Mouse (Mus musculus): Measurements from ENCODE around the gene Btbd11. TPM values are rescaled to one million over a fixed set of nuclear protein-coding genes. Genes with fewer than 3 reads are reported as not detected.

Btbd11 gene
- polyA plus RNA-seq, 1 experiment = 7.8 TPM

DNA sequence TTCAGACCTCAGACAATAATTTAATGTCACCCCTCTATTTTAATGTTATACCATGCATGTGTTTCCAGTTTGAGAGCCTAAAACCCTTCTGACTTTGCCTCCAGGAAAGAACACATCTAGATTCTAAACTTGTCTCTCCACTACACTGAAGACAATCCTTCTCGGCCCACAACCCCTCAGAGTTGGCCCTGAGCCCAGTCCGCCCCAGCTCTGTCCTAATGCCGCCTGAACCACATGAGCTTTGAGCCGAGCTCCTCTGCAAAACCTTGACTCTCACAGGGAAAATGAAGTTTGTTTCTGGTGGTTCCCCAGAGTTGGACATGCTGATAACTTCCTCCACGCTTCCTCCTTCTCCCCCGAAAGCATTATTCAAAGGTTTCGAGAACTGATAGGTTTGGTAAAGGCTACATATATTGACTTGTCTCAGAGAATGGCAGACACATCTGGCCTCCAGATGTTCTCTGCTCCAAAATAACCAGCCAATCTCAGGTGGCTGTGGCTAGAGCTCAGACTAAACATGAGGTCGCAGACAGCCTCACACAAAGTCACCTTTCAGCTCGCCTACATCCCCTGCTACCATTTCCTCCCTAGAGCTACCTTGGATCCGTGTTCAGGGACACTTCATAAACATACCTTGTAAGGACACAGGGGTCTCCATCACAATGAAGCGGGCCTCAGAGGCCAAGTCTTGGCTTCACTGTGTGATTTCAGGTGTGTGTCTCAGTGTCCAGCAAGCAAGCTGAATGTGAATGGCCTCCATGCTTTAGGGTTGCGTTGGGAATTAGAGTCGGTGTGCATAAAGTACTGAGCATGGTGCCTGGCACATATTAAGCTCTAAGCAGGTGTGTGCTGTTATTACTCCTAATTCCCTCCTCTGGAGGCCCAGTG, 130.9 kb downstream of the Btbd11 start:
- H3K36me3 ChIP-seq (ENCODE audit: control insufficient read depth, insufficient read depth, low read length) = no peaks in the 10 kb centered on the region
- H3K4me1 ChIP-seq (ENCODE audit: control insufficient read depth, insufficient read depth, insufficient read length) = no peaks in the 10 kb centered on the region
- H3K4me3 ChIP-seq (ENCODE audit: extremely low read depth, insufficient read depth, insufficient read length) = no peak overlapping the region
- WGBS = 43% methylated on average over 13 of the region's 13 CpGs
- H3K27ac ChIP-seq (ENCODE audit: insufficient read depth, low read length) = no peak overlapping the region
- no peak for DNase-seq (ENCODE audit: low read depth in 1 of 2, low spot score in 2 of 2)
- H3K27me3 ChIP-seq (ENCODE audit: control insufficient read depth, insufficient read depth, low read length) = no peaks in the 10 kb centered on the region
- no peak for TF ChIP-seq POLR2A (IDR thresholded peaks at IDR 0.05; ENCODE audit: low read depth, low read length)
- no peak for TF ChIP-seq CTCF (IDR thresholded peaks at IDR 0.05; ENCODE audit: extremely low read depth, insufficient read depth, insufficient read length, insufficient replicate concordance)

- no peak for TF ChIP-seq CTCF (IDR thresholded peaks at IDR 0.05; ENCODE audit: extremely low read depth, insufficient read depth, insufficient read length, insufficient replicate concordance)
- no peak for TF ChIP-seq POLR2A (IDR thresholded peaks at IDR 0.05; ENCODE audit: low read depth, low read length)
- Histone ChIP-seq H3K4me3 (ENCODE audit: extremely low read depth, insufficient read depth, insufficient read length) (no peak overlapping the region), H3K36me3 (ENCODE audit: control insufficient read depth, insufficient read depth, low read length) (no peaks in the 10 kb centered on the region), H3K27me3 (ENCODE audit: control insufficient read depth, insufficient read depth, low read length) (no peaks in the 10 kb centered on the region), H3K4me1 (ENCODE audit: control insufficient read depth, insufficient read depth, insufficient read length) (no peaks in the 10 kb centered on the region), H3K27ac (ENCODE audit: insufficient read depth, low read length) (no peak overlapping the region)
- WGBS = 71% methylated on average over 6 of the region's 6 CpGs
- DNase-seq (ENCODE audit: low read depth in 1 of 2, low spot score in 2 of 2) = no peak
Measured at GRCm38 (mm10) chr10:85518111-85518409, 131.4 kb downstream of the Btbd11 start.

DNA sequence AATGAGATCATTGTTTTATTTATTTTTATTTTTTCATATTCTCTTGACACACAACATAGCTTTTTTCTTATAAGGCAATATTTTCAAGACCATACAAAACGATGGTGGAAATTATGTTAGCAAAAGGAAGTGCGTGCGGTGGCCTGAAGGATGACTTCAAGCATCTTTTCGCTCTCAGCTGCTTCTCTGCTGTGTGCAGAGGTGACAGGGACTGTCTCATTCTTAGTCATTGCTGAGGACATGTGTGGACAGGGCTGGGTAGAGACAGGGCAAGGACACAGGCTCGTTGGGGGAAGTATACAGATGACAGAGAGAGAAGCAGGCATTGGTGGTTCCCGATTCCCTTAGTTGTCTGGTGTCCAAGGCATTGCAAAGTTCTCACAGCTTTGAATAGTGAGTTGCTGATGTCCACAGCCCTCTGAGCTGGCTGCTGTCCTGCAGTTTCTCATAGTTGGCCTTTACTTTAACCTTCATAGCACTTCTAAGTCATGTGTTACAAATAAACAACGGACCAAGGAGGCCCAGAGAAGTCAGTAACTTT, 135.7 kb downstream of the Btbd11 start:
- Histone ChIP-seq H3K4me3 (ENCODE audit: extremely low read depth, insufficient read depth, insufficient read length) (no peak overlapping the region), H3K4me1 (ENCODE audit: control insufficient read depth, insufficient read depth, insufficient read length) (no peaks in the 10 kb centered on the region), H3K27ac (ENCODE audit: insufficient read depth, low read length) (no peak overlapping the region), H3K27me3 (ENCODE audit: control insufficient read depth, insufficient read depth, low read length) (no peaks in the 10 kb centered on the region), H3K36me3 (ENCODE audit: control insufficient read depth, insufficient read depth, low read length) (no peaks in the 10 kb centered on the region)
- 88% methylated on average over 7 of the region's 7 CpGs for WGBS
- TF ChIP-seq POLR2A (IDR thresholded peaks at IDR 0.05; ENCODE audit: low read depth, low read length) = no peak
- no peak for TF ChIP-seq CTCF (IDR thresholded peaks at IDR 0.05; ENCODE audit: extremely low read depth, insufficient read depth, insufficient read length, insufficient replicate concordance)
- DNase-seq (ENCODE audit: low read depth in 1 of 2, low spot score in 2 of 2) = no peak

DNA sequence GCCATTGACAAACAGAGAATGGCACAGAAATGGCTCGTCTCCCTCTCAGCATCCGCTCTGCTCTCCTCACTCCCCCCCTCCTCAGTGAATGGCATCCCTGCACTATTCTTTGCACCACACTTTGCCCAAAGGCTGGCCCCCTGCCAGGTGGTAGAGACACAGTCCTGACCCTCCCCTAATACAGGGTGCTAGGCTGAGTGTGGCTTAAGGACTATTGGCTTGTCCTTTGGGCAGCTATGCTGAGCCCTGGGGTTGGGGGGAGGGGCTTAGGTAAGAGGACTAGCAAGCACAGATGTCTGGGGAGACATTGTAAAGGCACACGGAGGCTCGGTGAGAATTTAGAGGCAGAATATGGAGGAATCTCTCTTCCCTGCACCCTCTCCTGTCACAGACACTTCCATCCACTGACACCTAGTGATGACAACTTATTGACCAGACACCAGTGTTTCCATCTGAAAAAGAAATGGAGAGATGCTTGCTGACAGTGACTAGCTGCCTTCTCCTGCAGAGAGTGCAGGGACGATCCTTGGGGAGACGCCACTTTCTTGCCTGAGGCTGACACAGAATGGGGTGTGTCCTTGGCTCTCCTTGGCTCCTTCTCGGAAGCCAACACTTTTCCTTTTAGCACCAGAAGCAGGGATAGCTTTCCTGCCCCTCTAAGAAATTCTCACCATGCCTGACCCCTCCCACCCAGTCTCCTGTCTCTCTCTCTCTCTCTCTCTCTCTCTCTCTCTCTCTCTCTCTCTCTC, 138.8 kb downstream of the Btbd11 start:
- Histone ChIP-seq H3K4me1 (ENCODE audit: control insufficient read depth, insufficient read depth, insufficient read length) (no peaks in the 10 kb centered on the region), H3K27me3 (ENCODE audit: control insufficient read depth, insufficient read depth, low read length) (no peaks in the 10 kb centered on the region), H3K4me3 (ENCODE audit: extremely low read depth, insufficient read depth, insufficient read length) (no peak overlapping the region), H3K27ac (ENCODE audit: insufficient read depth, low read length) (no peak overlapping the region), H3K36me3 (ENCODE audit: control insufficient read depth, insufficient read depth, low read length) (no peaks in the 10 kb centered on the region)
- WGBS = 91% methylated on average over 7 of the region's 7 CpGs
- DNase-seq (ENCODE audit: low read depth in 1 of 2, low spot score in 2 of 2) = no peak
- no peak for TF ChIP-seq POLR2A (IDR thresholded peaks at IDR 0.05; ENCODE audit: low read depth, low read length)
- TF ChIP-seq CTCF (IDR thresholded peaks at IDR 0.05; ENCODE audit: extremely low read depth, insufficient read depth, insufficient read length, insufficient replicate concordance) = no peak

- Histone ChIP-seq H3K27ac (ENCODE audit: insufficient read depth, low read length) (no peak overlapping the region), H3K4me3 (ENCODE audit: extremely low read depth, insufficient read depth, insufficient read length) (no peak overlapping the region), H3K27me3 (ENCODE audit: control insufficient read depth, insufficient read depth, low read length) (no peaks in the 10 kb centered on the region), H3K36me3 (ENCODE audit: control insufficient read depth, insufficient read depth, low read length) (no peaks in the 10 kb centered on the region), H3K4me1 (ENCODE audit: control insufficient read depth, insufficient read depth, insufficient read length) (no peaks in the 10 kb centered on the region)
- DNase-seq (ENCODE audit: low read depth in 1 of 2, low spot score in 2 of 2) = no peak
- 80% methylated on average over 2 of the region's 2 CpGs for WGBS
- TF ChIP-seq CTCF (IDR thresholded peaks at IDR 0.05; ENCODE audit: extremely low read depth, insufficient read depth, insufficient read length, insufficient replicate concordance) (no peak), POLR2A (IDR thresholded peaks at IDR 0.05; ENCODE audit: low read depth, low read length) (no peak)
Measured at GRCm38 (mm10) chr10:85526657-85527056, 140.0 kb downstream of the Btbd11 start.

DNA sequence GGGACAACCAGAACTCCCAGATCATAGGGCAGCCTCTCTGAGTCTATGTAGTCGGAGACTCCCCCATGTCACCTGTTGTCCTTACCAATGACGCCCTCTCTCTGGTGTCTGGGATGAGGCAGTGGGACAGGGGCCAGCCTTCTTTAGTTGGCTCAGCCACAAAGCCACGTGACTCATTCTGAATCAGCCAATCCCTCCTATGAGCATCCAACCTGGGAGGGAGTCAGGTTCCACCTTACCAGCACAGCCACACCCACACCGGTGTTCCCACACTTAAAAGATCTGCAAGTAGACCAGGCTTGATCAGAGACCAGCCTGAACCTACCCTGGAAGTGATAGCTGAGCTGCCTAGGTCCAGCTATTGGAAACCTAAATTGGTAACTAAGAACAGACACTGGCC, 141.1 kb downstream of the Btbd11 start:
- WGBS = 81% methylated on average over 4 of the region's 4 CpGs
- Histone ChIP-seq H3K36me3 (ENCODE audit: control insufficient read depth, insufficient read depth, low read length) (no peaks in the 10 kb centered on the region), H3K4me3 (ENCODE audit: extremely low read depth, insufficient read depth, insufficient read length) (no peak overlapping the region), H3K4me1 (ENCODE audit: control insufficient read depth, insufficient read depth, insufficient read length) (no peaks in the 10 kb centered on the region), H3K27me3 (ENCODE audit: control insufficient read depth, insufficient read depth, low read length) (no peaks in the 10 kb centered on the region), H3K27ac (ENCODE audit: insufficient read depth, low read length) (no peak overlapping the region)
- TF ChIP-seq POLR2A (IDR thresholded peaks at IDR 0.05; ENCODE audit: low read depth, low read length) (no peak), CTCF (IDR thresholded peaks at IDR 0.05; ENCODE audit: extremely low read depth, insufficient read depth, insufficient read length, insufficient replicate concordance) (no peak)
- DNase-seq (ENCODE audit: low read depth in 1 of 2, low spot score in 2 of 2) = no peak

Measured in spleen, adult 2 months (tissue).